Mouse (Mus musculus): ENCODE data around the gene Snap25. TPM values are rescaled to one million over a fixed set of nuclear protein-coding genes. Genes with fewer than 3 reads are reported as not detected.

Snap25 gene
- 0.14 TPM for polyA plus RNA-seq (2015; fragmentation: Illumina TruSeq; extraction: RNeasy Lipid Tissue Mini Kit (QIAGEN cat#74804); ENCODE audit: insufficient read depth, low replicate concordance)

DNA sequence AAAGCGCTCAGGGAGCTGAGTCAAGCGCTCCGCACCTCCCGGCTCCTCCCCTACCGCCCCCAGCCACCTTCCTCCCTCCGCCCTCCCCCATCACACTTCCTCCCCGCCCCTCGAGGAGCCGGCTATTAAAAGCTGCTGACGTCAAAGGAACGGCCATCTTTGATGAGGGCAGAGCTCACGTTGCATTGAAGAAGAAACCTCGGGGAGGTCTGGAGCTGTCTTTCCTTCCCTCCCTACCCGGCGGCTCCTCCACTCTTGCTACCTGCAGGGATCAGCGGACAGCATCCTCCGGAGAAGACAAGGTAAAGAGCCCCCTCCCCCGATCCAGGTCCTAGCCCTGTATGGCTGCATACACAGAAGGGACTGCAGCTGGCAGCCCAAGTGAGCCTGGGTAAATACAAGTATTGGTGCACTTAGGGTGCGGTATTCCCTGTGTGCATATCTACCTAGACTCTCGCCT lies at the start of gene Snap25:
Gene Snap25, plus strand, starts transcription at position 155 of the 460 bp plus-strand sequence.

Other genes with a start within 250 kb of the Snap25 start
- gene Ankef1, start 211.5 kb upstream of the Snap25 start, polyA plus RNA-seq (2015; fragmentation: Illumina TruSeq; extraction: RNeasy Lipid Tissue Mini Kit (QIAGEN cat#74804); ENCODE audit: insufficient read depth, low replicate concordance): 0.14 TPM
- gene AL731706.2, start 172.2 kb downstream of the Snap25 start, polyA plus RNA-seq (2015; fragmentation: Illumina TruSeq; extraction: RNeasy Lipid Tissue Mini Kit (QIAGEN cat#74804); ENCODE audit: insufficient read depth, low replicate concordance): not detected
- gene Slx4ip, start 177.8 kb downstream of the Snap25 start, polyA plus RNA-seq (2015; fragmentation: Illumina TruSeq; extraction: RNeasy Lipid Tissue Mini Kit (QIAGEN cat#74804); ENCODE audit: insufficient read depth, low replicate concordance): 11.6 TPM
- gene AL731706.1, start 177.9 kb downstream of the Snap25 start, polyA plus RNA-seq (2015; fragmentation: Illumina TruSeq; extraction: RNeasy Lipid Tissue Mini Kit (QIAGEN cat#74804); ENCODE audit: insufficient read depth, low replicate concordance): 18.9 TPM
- gene Mkks, start 177.9 kb downstream of the Snap25 start, polyA plus RNA-seq (2015; fragmentation: Illumina TruSeq; extraction: RNeasy Lipid Tissue Mini Kit (QIAGEN cat#74804); ENCODE audit: insufficient read depth, low replicate concordance): 18.4 TPM

All from spleen, adult 10 weeks (tissue).